Mouse (Mus musculus) retina, adult 2 months (tissue): ENCODE data around the gene Per3.
A peak's percentile ranks its signal among the peaks of the same experiment; 100 is the strongest.

Experiments used
- DNase-seq: peaks from one replicate; pipeline ENCODE4 v3.0.0-alpha.2; 2012; ENCODE audit warnings: low read depth, low spot score

Per3 gene

GRCm38 (mm10) chr4:151044037-151044943 is at the start of gene Per3:
Gene Per3 (minus strand): TSS chr4:151044665.
- DNase-seq: peak; percentile 93

- DNase-seq: no peak
Observed at GRCm38 (mm10) chr4:151089270-151089669, 44.8 kb upstream of the Per3 start, which contains the start of gene Gm13090. Gene Gm13090 (plus strand): TSS chr4:151089570.

GRCm38 (mm10) chr4:151088819-151089218 is 44.4 kb upstream of the Per3 start:
- DNase-seq: no peak

- DNase-seq: no peak
Observed at GRCm38 (mm10) chr4:151087358-151087757, 42.9 kb upstream of the Per3 start.

GRCm38 (mm10) chr4:151083027-151083426 is 38.6 kb upstream of the Per3 start:
- DNase-seq: peak; percentile 61

GRCm38 (mm10) chr4:151081977-151082376 is 37.5 kb upstream of the Per3 start:
- no peak for DNase-seq

- no peak for DNase-seq
Observed at GRCm38 (mm10) chr4:151081355-151081754, 36.9 kb upstream of the Per3 start.

GRCm38 (mm10) chr4:151074817-151075216 is 30.4 kb upstream of the Per3 start:
- no peak for DNase-seq

- peak; percentile 60 for DNase-seq
Observed at GRCm38 (mm10) chr4:151073108-151073744, 28.8 kb upstream of the Per3 start.

- no peak for DNase-seq
Observed at GRCm38 (mm10) chr4:151070962-151071361, 26.5 kb upstream of the Per3 start.

GRCm38 (mm10) chr4:151068751-151069150 is 24.3 kb upstream of the Per3 start:
- no peak for DNase-seq

GRCm38 (mm10) chr4:151059566-151059965 is 15.1 kb upstream of the Per3 start:
- no peak for DNase-seq

- DNase-seq: no peak
Observed at GRCm38 (mm10) chr4:151058634-151059033, 14.2 kb upstream of the Per3 start.

- peak; percentile 97 for DNase-seq
Observed at GRCm38 (mm10) chr4:151057347-151058321, 13.2 kb upstream of the Per3 start, which contains the start of gene Vamp3. Gene Vamp3 (minus strand): TSS chr4:151057963.

GRCm38 (mm10) chr4:151051162-151051561 is 6.7 kb upstream of the Per3 start:
- DNase-seq: no peak

- DNase-seq: no peak
Observed at GRCm38 (mm10) chr4:151046524-151046923, 2.1 kb upstream of the Per3 start.

- DNase-seq: no peak
Observed at GRCm38 (mm10) chr4:151044944-151045570, 592 bp upstream of the Per3 start.

- DNase-seq: no peak
Observed at GRCm38 (mm10) chr4:151043281-151043680, 1.2 kb downstream of the Per3 start.

GRCm38 (mm10) chr4:151041506-151041905 is 3.0 kb downstream of the Per3 start:
- DNase-seq: no peak

GRCm38 (mm10) chr4:151037800-151038199 is 6.7 kb downstream of the Per3 start:
- no peak for DNase-seq

GRCm38 (mm10) chr4:151036521-151036920 is 7.9 kb downstream of the Per3 start:
- DNase-seq: no peak
